8 mouse cellular contexts compared by ENCODE assay signal in the genomic region with DNA sequence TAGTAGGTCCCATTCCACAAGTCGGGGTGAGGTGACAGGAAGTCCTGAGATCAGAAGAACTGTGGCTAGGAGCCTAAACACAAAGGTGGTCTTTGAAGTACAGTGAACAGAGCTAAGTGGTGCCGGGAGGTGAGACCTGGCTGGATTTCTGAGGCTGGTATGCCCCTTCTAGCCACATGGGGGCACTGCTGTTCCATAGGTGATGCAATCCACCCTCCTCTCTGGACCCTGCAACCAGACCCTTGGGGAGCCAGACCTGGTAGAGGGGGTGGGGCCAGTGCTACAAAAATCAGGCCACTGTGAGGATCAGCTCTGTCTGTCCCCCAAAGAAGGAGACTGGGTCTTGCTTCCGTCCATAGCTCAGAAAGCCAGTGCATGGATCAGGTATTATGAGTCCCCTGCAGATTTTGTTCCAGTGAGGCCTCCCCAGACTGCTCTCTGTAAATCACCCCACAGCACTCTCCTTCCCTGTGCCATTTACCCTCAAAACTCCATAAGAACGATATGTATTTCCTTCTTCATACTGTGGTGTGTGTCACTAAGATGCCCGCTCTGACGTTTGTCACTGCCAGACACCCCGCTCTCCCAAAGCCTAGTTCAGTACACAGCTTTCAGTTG. TPM values are rescaled to one million over a fixed set of nuclear protein-coding genes. Genes with fewer than 3 reads are reported as not detected.
A peak's percentile ranks its signal among the peaks of the same experiment; 100 is the strongest.
DNase-seq lines count a peak whose midpoint lies in the region; ATAC-seq and TF ChIP-seq lines count a peak whose summit lies in the region.

No protein-coding gene starts in this region.

- no peaks in the 10 kb centered on the region for H3K36me3 ChIP-seq in heart, embryonic 14.5 days (ENCODE audit: control insufficient read depth, insufficient read depth, low read length)
- H3K36me3 ChIP-seq in liver, embryonic 13.5 days = no peaks in the 10 kb centered on the region
- H3K36me3 ChIP-seq in neural tube, embryonic 11.5 days (ENCODE audit: control insufficient read depth, insufficient read depth, low read length) = no peaks in the 10 kb centered on the region
- no peaks in the 10 kb centered on the region for H3K36me3 ChIP-seq in testis, adult 2 months (ENCODE audit: control insufficient read depth, insufficient read depth, low read length)

- 43% methylated on average over 7 of the region's 7 CpGs for WGBS in heart, embryonic 14.5 days
- WGBS in liver, embryonic 13.5 days (ENCODE audit: insufficient replicate concordance) = 43% methylated on average over 7 of the region's 7 CpGs
- 41% methylated on average over 7 of the region's 7 CpGs for WGBS in neural tube, embryonic 11.5 days

- no peak overlapping the region for H3K27ac ChIP-seq in heart, embryonic 14.5 days (replicated peaks in 1 of 2; ENCODE audit: control insufficient read depth in 1 of 2, insufficient read depth in 1 of 2, low read depth in 2 of 2, low read length in 2 of 2)
- peak overlapping the region; percentile 87 for H3K27ac ChIP-seq in liver, embryonic 13.5 days
- H3K27ac ChIP-seq in neural tube, embryonic 11.5 days (ENCODE audit: low read depth, low read length) = no peak overlapping the region
- H3K27ac ChIP-seq in testis, adult 2 months (ENCODE audit: control insufficient read depth, insufficient read depth, low read depth, low read length) = no peak overlapping the region

- no peaks in the 10 kb centered on the region for H3K9me3 ChIP-seq in heart, embryonic 14.5 days (ENCODE audit: control insufficient read depth, low read length)
- H3K9me3 ChIP-seq in liver, embryonic 13.5 days (replicated peaks) = no peaks in the 10 kb centered on the region
- no peaks in the 10 kb centered on the region for H3K9me3 ChIP-seq in neural tube, embryonic 11.5 days (ENCODE audit: control insufficient read depth, low read length)

- H3K27me3 ChIP-seq in heart, embryonic 14.5 days (ENCODE audit: control insufficient read depth, insufficient read depth, low read length) = peaks cover 25% of the 10 kb centered on the region; the same call in 1 of the 2 replicates
- H3K27me3 ChIP-seq in liver, embryonic 13.5 days = peaks cover 37% of the 10 kb centered on the region
- no peaks in the 10 kb centered on the region for H3K27me3 ChIP-seq in neural tube, embryonic 11.5 days (ENCODE audit: control insufficient read depth, insufficient read depth, low read length)
- no peaks in the 10 kb centered on the region for H3K27me3 ChIP-seq in testis, adult 2 months (ENCODE audit: control insufficient read depth, insufficient read depth, low read length)

- TF ChIP-seq POLR2A in testis, adult 2 months (IDR thresholded peaks at IDR 0.05; ENCODE audit: control insufficient read depth, low read depth, low read length) = no peak

- peak; percentile 71 for DNase-seq in c-Kit-negative CD71-positive TER-119-positive erythroid progenitor cells, embryonic 14.5 days (ENCODE audit: low read depth, low spot score)
- DNase-seq in kidney, postnatal 14 days = peak; percentile 75
- DNase-seq in liver, embryonic 13.5 days = peak; percentile 70
- DNase-seq in neural tube, embryonic 11.5 days (ENCODE audit: low spot score) = peak; percentile 73

- H3K4me1 ChIP-seq in heart, embryonic 14.5 days (ENCODE audit: control insufficient read depth in 2 of 2, insufficient read depth in 2 of 2, low read length in 2 of 2) = no peaks in the 10 kb centered on the region
- H3K4me1 ChIP-seq in liver, embryonic 13.5 days (replicated peaks) = peaks cover 44% of the 10 kb centered on the region
- H3K4me1 ChIP-seq in neural tube, embryonic 11.5 days (ENCODE audit: control insufficient read depth, insufficient read depth, low read length) = no peaks in the 10 kb centered on the region
- H3K4me1 ChIP-seq in testis, adult 2 months (ENCODE audit: control insufficient read depth, insufficient read depth, low read length) = peaks cover 11% of the 10 kb centered on the region

- H3K4me2 ChIP-seq in heart, embryonic 14.5 days (ENCODE audit: low read length) = no peak overlapping the region
- H3K4me2 ChIP-seq in liver, embryonic 13.5 days = peak overlapping the region; percentile 62
- H3K4me2 ChIP-seq in neural tube, embryonic 11.5 days (ENCODE audit: low read depth) = no peak overlapping the region

- H3K9ac ChIP-seq in heart, embryonic 14.5 days (ENCODE audit: low read length) = no peak overlapping the region
- peak overlapping the region; percentile 59 for H3K9ac ChIP-seq in liver, embryonic 13.5 days
- no peak overlapping the region for H3K9ac ChIP-seq in neural tube, embryonic 11.5 days (ENCODE audit: low read length)

- ATAC-seq in CD4-positive, CD25-positive, alpha-beta regulatory T cell, adult 4 months = peak; percentile 54
- ATAC-seq in erythroid progenitor cell, adult 5-6 weeks (replicated peaks; ENCODE audit: low FRiP score, poor library complexity, severe bottlenecking) = peak; percentile 79
- peak; percentile 52; the same call in 1 of the 2 replicates for ATAC-seq in heart, embryonic 14.5 days (ENCODE audit: insufficient number of reproducible peaks, insufficient read depth, low FRiP score, low read depth)
- ATAC-seq in liver, embryonic 13.5 days (ENCODE audit: low read depth) = peak; percentile 56
- peak; percentile 61 for ATAC-seq in neural tube, embryonic 11.5 days (ENCODE audit: insufficient read depth, low FRiP score, low TSS enrichment)

- no peak overlapping the region for H3K4me3 ChIP-seq in heart, embryonic 14.5 days (ENCODE audit: control insufficient read depth in 1 of 2, insufficient read depth in 1 of 2, low read depth in 1 of 2, low read length in 2 of 2)
- H3K4me3 ChIP-seq in liver, embryonic 13.5 days (replicated peaks) = peak overlapping the region; percentile 18
- no peak overlapping the region for H3K4me3 ChIP-seq in neural tube, embryonic 11.5 days (ENCODE audit: low read depth, low read length)
- H3K4me3 ChIP-seq in testis, adult 2 months (ENCODE audit: control insufficient read depth, low read depth, low read length) = no peak overlapping the region

- TF ChIP-seq CTCF in testis, adult 2 months (IDR thresholded peaks at IDR 0.05; ENCODE audit: control insufficient read depth, insufficient read depth, insufficient replicate concordance, low read depth, low read length) = peak; percentile 93

RNA-seq across cellular contexts. Expression of a gene that starts 2.8 kb away (rescaled TPM):
- polyA plus RNA-seq in CD4-positive, CD25-positive, alpha-beta regulatory T cell, adult 4 months (2017; shearing (Covaris generic)) = under 1 TPM in 1 of 2 experiments, not detected in 1; 0.40 TPM
- not detected in 2 replicates for total RNA-seq in erythroid progenitor cell, adult 5-6 weeks (2015; ENCODE audit: low replicate concordance)
- total RNA-seq in erythroid progenitor cell, adult 5-6 weeks (2017; ENCODE audit: low replicate concordance) = not detected in 2 replicates
- polyA plus RNA-seq in heart, embryonic 14.5 days (2014; fragmentation: Nextera tagmentation; extraction: Ambion mirVana) = not detected in 2 replicates
- polyA plus RNA-seq in liver, embryonic 13.5 days (2015; fragmentation: Nextera tagmentation; extraction: Ambion mirVana) = 0.24 and 0.30 TPM in 2 replicates
- 0.20 and 0.27 TPM in 2 replicates for polyA plus RNA-seq in neural tube, embryonic 11.5 days (2014; fragmentation: Nextera tagmentation; extraction: Ambion mirVana)
- polyA plus RNA-seq in testis, adult 2 months (2012; rRNA removed) = 54.3 and 56.3 TPM in 2 replicates

RNA-seq across cellular contexts. Expression of a gene that starts 7.9 kb away (rescaled TPM):
- not detected for polyA plus RNA-seq in CD4-positive, CD25-positive, alpha-beta regulatory T cell, adult 4 months (2017; shearing (Covaris generic))
- total RNA-seq in erythroid progenitor cell, adult 5-6 weeks (2015; ENCODE audit: low replicate concordance) = not detected in 2 replicates
- total RNA-seq in erythroid progenitor cell, adult 5-6 weeks (2017; ENCODE audit: low replicate concordance) = not detected in 2 replicates
- 0.62 and 0.80 TPM in 2 replicates for polyA plus RNA-seq in heart, embryonic 14.5 days (2014; fragmentation: Nextera tagmentation; extraction: Ambion mirVana)
- 0.03 and 0.06 TPM in 2 replicates for polyA plus RNA-seq in liver, embryonic 13.5 days (2015; fragmentation: Nextera tagmentation; extraction: Ambion mirVana)
- 0.36 and 0.39 TPM in 2 replicates for polyA plus RNA-seq in neural tube, embryonic 11.5 days (2014; fragmentation: Nextera tagmentation; extraction: Ambion mirVana)
- 0.19 and 1.8 TPM in 2 replicates for polyA plus RNA-seq in testis, adult 2 months (2012; rRNA removed)

RNA-seq across cellular contexts. Expression of a gene that starts 36.6 kb away (rescaled TPM):
- 10 to 100 TPM; 11.4 to 17.4 TPM for polyA plus RNA-seq in CD4-positive, CD25-positive, alpha-beta regulatory T cell, adult 4 months (2017; shearing (Covaris generic))
- total RNA-seq in erythroid progenitor cell, adult 5-6 weeks (2015; ENCODE audit: low replicate concordance) = 0.72 and 0.84 TPM in 2 replicates
- total RNA-seq in erythroid progenitor cell, adult 5-6 weeks (2017; ENCODE audit: low replicate concordance) = 0.77 and 1.7 TPM in 2 replicates
- 10.6 TPM in 2 replicates for polyA plus RNA-seq in heart, embryonic 14.5 days (2014; fragmentation: Nextera tagmentation; extraction: Ambion mirVana)
- 5.4 and 6.7 TPM in 2 replicates for polyA plus RNA-seq in liver, embryonic 13.5 days (2015; fragmentation: Nextera tagmentation; extraction: Ambion mirVana)
- 11.5 and 12.5 TPM in 2 replicates for polyA plus RNA-seq in neural tube, embryonic 11.5 days (2014; fragmentation: Nextera tagmentation; extraction: Ambion mirVana)
- 2.3 and 2.4 TPM in 2 replicates for polyA plus RNA-seq in testis, adult 2 months (2012; rRNA removed)

RNA-seq across cellular contexts. Expression of a gene that starts 53.5 kb away (rescaled TPM):
- 1 to 10 TPM; 2.6 to 3.0 TPM for polyA plus RNA-seq in CD4-positive, CD25-positive, alpha-beta regulatory T cell, adult 4 months (2017; shearing (Covaris generic))
- 2.2 and 6.7 TPM in 2 replicates for total RNA-seq in erythroid progenitor cell, adult 5-6 weeks (2015; ENCODE audit: low replicate concordance)
- total RNA-seq in erythroid progenitor cell, adult 5-6 weeks (2017; ENCODE audit: low replicate concordance) = 1.9 and 3.1 TPM in 2 replicates
- 10.4 and 12.0 TPM in 2 replicates for polyA plus RNA-seq in heart, embryonic 14.5 days (2014; fragmentation: Nextera tagmentation; extraction: Ambion mirVana)
- 5.4 and 6.5 TPM in 2 replicates for polyA plus RNA-seq in liver, embryonic 13.5 days (2015; fragmentation: Nextera tagmentation; extraction: Ambion mirVana)
- polyA plus RNA-seq in neural tube, embryonic 11.5 days (2014; fragmentation: Nextera tagmentation; extraction: Ambion mirVana) = 28.2 and 30.4 TPM in 2 replicates
- 24.0 and 28.3 TPM in 2 replicates for polyA plus RNA-seq in testis, adult 2 months (2012; rRNA removed)

Comparison
In these comparisons a context has a peak if more than half of its experiments do, and no peak if none do; other contexts are left out.
1. RNA of a gene that starts 2.8 kb away (polyA plus RNA-seq): 54.3 to 56.3 TPM in testis, adult 2 months; 0.40 TPM in CD4-positive, CD25-positive, alpha-beta regulatory T cell, adult 4 months, 0.24 to 0.30 TPM in liver, embryonic 13.5 days, 0.20 to 0.27 TPM in neural tube, embryonic 11.5 days and not detected in heart, embryonic 14.5 days; every median in the first group is over 10 times any median in the second.
2. Peak in every context shown above with its lines, with median percentiles within 50 percentile points of each other: ATAC-seq and DNase-seq.